Mouse (Mus musculus) brain, embryonic 14.5 days (tissue): ENCODE results near the gene Stxbp5l.

Source experiments
- CTCF ChIP-seq: fragments of 200-500 bp; IDR thresholded peaks from 2 replicates; pipeline ENCODE4 v1.5.1; 2012; ENCODE audit warnings: inconsistent platforms, mild to moderate bottlenecking, moderate library complexity, borderline replicate concordance; ENCODE audit not compliant: insufficient read depth, insufficient read length; ENCODE audit errors: extremely low read depth
- POLR2A ChIP-seq: fragments of 200-500 bp; IDR thresholded peaks from 2 replicates; pipeline ENCODE4 v1.6.1; 2012; ENCODE audit warnings: mild to moderate bottlenecking, inconsistent platforms, borderline replicate concordance; ENCODE audit not compliant: poor library complexity, insufficient read depth, insufficient read length, severe bottlenecking; ENCODE audit errors: extremely low read depth

GRCm38 (mm10) chr16:37273681-37274080 lies 111.1 kb downstream of the Stxbp5l start:
- TF ChIP-seq CTCF: no peak
- no peak for TF ChIP-seq POLR2A
